Mouse (Mus musculus): Measurements from ENCODE around the gene Pde11a. TPM values are rescaled to one million over a fixed set of nuclear protein-coding genes. Genes with fewer than 3 reads are reported as not detected.
A peak's percentile ranks its signal among the peaks of the same experiment; 100 is the strongest.

Pde11a gene
- polyA plus RNA-seq (2012; rRNA removed) = 0.83 and 0.95 TPM in 2 replicates

- Histone ChIP-seq H3K27ac (ENCODE audit: insufficient read depth, low read depth, low read length) (no peak within 1 kb of the TSS), H3K36me3 (ENCODE audit: control insufficient read depth, insufficient read depth, low read length) (no peaks in the 10 kb centered on the region), H3K4me1 (ENCODE audit: control insufficient read depth, insufficient read depth, low read length) (0 out of 2 replicates have a peak, but pooled peaks cover 3% of the 10 kb centered on the region), H3K4me3 (ENCODE audit: insufficient read depth, low read depth, low read length) (peak within 1 kb of the TSS; percentile 49), H3K27me3 (replicated peaks; ENCODE audit: control insufficient read depth, insufficient read depth, low read length) (no peaks in the 10 kb centered on the region)
- no peak for TF ChIP-seq CTCF (conservative IDR thresholded peaks at IDR 0.05; ENCODE audit: insufficient read depth, insufficient read length, low read depth, low read length)
- peak; percentile 92 for DNase-seq
- 18% methylated on average over 41 of the region's 41 CpGs for WGBS
Observed at GRCm38 (mm10) chr2:76338215-76339156, at the start of gene Pde11a. Gene Pde11a, minus strand, starts transcription at chr2:76338774.

- Histone ChIP-seq H3K27ac (ENCODE audit: insufficient read depth, low read depth, low read length) (no peak overlapping the region), H3K4me3 (ENCODE audit: insufficient read depth, low read depth, low read length) (no peak overlapping the region), H3K4me1 (ENCODE audit: control insufficient read depth, insufficient read depth, low read length) (no peaks in the 10 kb centered on the region), H3K27me3 (replicated peaks; ENCODE audit: control insufficient read depth, insufficient read depth, low read length) (no peaks in the 10 kb centered on the region), H3K36me3 (ENCODE audit: control insufficient read depth, insufficient read depth, low read length) (peaks cover 4% of the 10 kb centered on the region; the same call in 1 of the 2 replicates)
- no peak for TF ChIP-seq POLR2A (IDR thresholded peaks at IDR 0.05; ENCODE audit: low read depth, low read length)
- TF ChIP-seq CTCF (conservative IDR thresholded peaks at IDR 0.05; ENCODE audit: insufficient read depth, insufficient read length, low read depth, low read length) = no peak
- DNase-seq = no peak
Observed at GRCm38 (mm10) chr2:76386531-76386930, 48.0 kb upstream of the Pde11a start.

GRCm38 (mm10) chr2:76378646-76379045, 40.1 kb upstream of the Pde11a start:
- H3K27ac ChIP-seq (ENCODE audit: insufficient read depth, low read depth, low read length) = no peak overlapping the region
- no peaks in the 10 kb centered on the region for H3K4me1 ChIP-seq (ENCODE audit: control insufficient read depth, insufficient read depth, low read length)
- H3K27me3 ChIP-seq (replicated peaks; ENCODE audit: control insufficient read depth, insufficient read depth, low read length) = no peaks in the 10 kb centered on the region
- WGBS = 97% methylated on average over 19 of the region's 19 CpGs
- no peak for DNase-seq
- no peak overlapping the region for H3K4me3 ChIP-seq (ENCODE audit: insufficient read depth, low read depth, low read length)
- TF ChIP-seq POLR2A (IDR thresholded peaks at IDR 0.05; ENCODE audit: low read depth, low read length) (no peak), CTCF (conservative IDR thresholded peaks at IDR 0.05; ENCODE audit: insufficient read depth, insufficient read length, low read depth, low read length) (no peak)
- H3K36me3 ChIP-seq (ENCODE audit: control insufficient read depth, insufficient read depth, low read length) = peaks cover 16% of the 10 kb centered on the region

GRCm38 (mm10) chr2:76374544-76375206, 36.1 kb upstream of the Pde11a start:
- 94% methylated on average over 6 of the region's 6 CpGs for WGBS

GRCm38 (mm10) chr2:76372244-76372643, 33.7 kb upstream of the Pde11a start:
- no peak overlapping the region for H3K27ac ChIP-seq (ENCODE audit: insufficient read depth, low read depth, low read length)
- WGBS = 82% methylated on average over 4 of the region's 4 CpGs
- peaks cover 5% of the 10 kb centered on the region for H3K36me3 ChIP-seq (ENCODE audit: control insufficient read depth, insufficient read depth, low read length)
- peaks cover 3% of the 10 kb centered on the region; the same call in 1 of the 2 replicates for H3K4me1 ChIP-seq (ENCODE audit: control insufficient read depth, insufficient read depth, low read length)
- no peak for TF ChIP-seq POLR2A (IDR thresholded peaks at IDR 0.05; ENCODE audit: low read depth, low read length)
- TF ChIP-seq CTCF (conservative IDR thresholded peaks at IDR 0.05; ENCODE audit: insufficient read depth, insufficient read length, low read depth, low read length) = no peak
- H3K27me3 ChIP-seq (replicated peaks; ENCODE audit: control insufficient read depth, insufficient read depth, low read length) = no peaks in the 10 kb centered on the region
- H3K4me3 ChIP-seq (ENCODE audit: insufficient read depth, low read depth, low read length) = no peak overlapping the region
- no peak for DNase-seq

More at GRCm38 (mm10) chr2:76374544-76375206, 36.1 kb upstream of the Pde11a start:
- H3K27ac ChIP-seq (ENCODE audit: insufficient read depth, low read depth, low read length) = no peak overlapping the region
- H3K4me3 ChIP-seq (ENCODE audit: insufficient read depth, low read depth, low read length) = no peak overlapping the region
- no peak for TF ChIP-seq CTCF (conservative IDR thresholded peaks at IDR 0.05; ENCODE audit: insufficient read depth, insufficient read length, low read depth, low read length)
- TF ChIP-seq POLR2A (IDR thresholded peaks at IDR 0.05; ENCODE audit: low read depth, low read length) = no peak
- H3K4me1 ChIP-seq (ENCODE audit: control insufficient read depth, insufficient read depth, low read length) = peaks cover 3% of the 10 kb centered on the region; the same call in 1 of the 2 replicates
- H3K27me3 ChIP-seq (replicated peaks; ENCODE audit: control insufficient read depth, insufficient read depth, low read length) = no peaks in the 10 kb centered on the region
- no peak for DNase-seq
- H3K36me3 ChIP-seq (ENCODE audit: control insufficient read depth, insufficient read depth, low read length) = peaks cover 12% of the 10 kb centered on the region

GRCm38 (mm10) chr2:76370656-76370922, 32.0 kb upstream of the Pde11a start:
- WGBS = 2% methylated on average over 7 of the region's 7 CpGs
- Histone ChIP-seq H3K27me3 (replicated peaks; ENCODE audit: control insufficient read depth, insufficient read depth, low read length) (no peaks in the 10 kb centered on the region), H3K4me1 (ENCODE audit: control insufficient read depth, insufficient read depth, low read length) (peaks cover 3% of the 10 kb centered on the region; the same call in 1 of the 2 replicates), H3K36me3 (ENCODE audit: control insufficient read depth, insufficient read depth, low read length) (no peaks in the 10 kb centered on the region; the same call in 1 of the 2 replicates), H3K4me3 (ENCODE audit: insufficient read depth, low read depth, low read length) (peak overlapping the region; percentile 90), H3K27ac (ENCODE audit: insufficient read depth, low read depth, low read length) (no peak overlapping the region)
- no peak for DNase-seq
- TF ChIP-seq POLR2A (IDR thresholded peaks at IDR 0.05; ENCODE audit: low read depth, low read length) (no peak), CTCF (conservative IDR thresholded peaks at IDR 0.05; ENCODE audit: insufficient read depth, insufficient read length, low read depth, low read length) (no peak)
